Comparison of ENCODE assay signal across 9 mouse cellular contexts in genomic region chr4:49072886-49073285, GRCm38 (mm10). TPM values are rescaled to one million over a fixed set of nuclear protein-coding genes. Genes with fewer than 3 reads are reported as not detected.
DNase-seq lines count a peak whose midpoint lies in the region; ATAC-seq lines count a peak whose summit lies in the region.
"Had no signal": no experiment of that assay in that cellular context is flagged by ENCODE, and none has a peak within 500 bp of the region (broad histone marks: within the 10 kb centered on the region; RNA-seq: fewer than 3 reads in every experiment).

No protein-coding gene starts in this region.

- H3K36me3 ChIP-seq in midbrain, embryonic 16.5 days (ENCODE audit: control insufficient read depth, insufficient read depth, low read length) = no peaks in the 10 kb centered on the region
- H3K36me3 ChIP-seq: stomach, embryonic 15.5 days had no signal

- H3K4me2 ChIP-seq in midbrain, embryonic 16.5 days (ENCODE audit: low read length) = no peak overlapping the region
- H3K4me2 ChIP-seq: stomach, embryonic 15.5 days had no signal

- H3K9ac ChIP-seq in midbrain, embryonic 16.5 days (ENCODE audit: low read depth, low read length) = no peak overlapping the region
- H3K9ac ChIP-seq: stomach, embryonic 15.5 days had no signal

- ATAC-seq in granulocyte monocyte progenitor cell, adult 5-6 weeks (replicated peaks; ENCODE audit: poor library complexity, severe bottlenecking) = no peak
- ATAC-seq in midbrain, embryonic 16.5 days = no peak

- no peak overlapping the region for H3K4me3 ChIP-seq in midbrain, embryonic 16.5 days (ENCODE audit: low read depth, low read length)
- H3K4me3 ChIP-seq: stomach, embryonic 15.5 days had no signal

- DNase-seq in right cerebral cortex, adult 18-20 months = peak; percentile 69
- no peak for DNase-seq in right cerebral cortex, postnatal 25 days
- peak; percentile 84 for DNase-seq in cerebellum, adult 8-10 months
- peak; percentile 65 to 88 for DNase-seq in heart, postnatal 14 days
- peak; percentile 82 for DNase-seq in left cerebral cortex, postnatal 4 days
- no peak for DNase-seq in embryo, embryonic 9.5 days (ENCODE audit: extremely low spot score)

- no peak overlapping the region for H3K27ac ChIP-seq in midbrain, embryonic 16.5 days (ENCODE audit: low read length)
- H3K27ac ChIP-seq: stomach, embryonic 15.5 days had no signal

- H3K4me1 ChIP-seq in midbrain, embryonic 16.5 days (ENCODE audit: control insufficient read depth, insufficient read depth, low read length) = no peaks in the 10 kb centered on the region
- H3K4me1 ChIP-seq: stomach, embryonic 15.5 days had no signal

- intact Hi-C loops in heart, postnatal 14 days (cut with DNase I) = no loop called here
- intact Hi-C loops in left cerebral cortex, postnatal 4 days (cut with DNase I) = no loop called here

- H3K27me3 ChIP-seq in midbrain, embryonic 16.5 days (ENCODE audit: control insufficient read depth, insufficient read depth, low read depth, low read length) = no peaks in the 10 kb centered on the region
- H3K27me3 ChIP-seq: stomach, embryonic 15.5 days had no signal

- H3K9me3 ChIP-seq in midbrain, embryonic 16.5 days (replicated peaks; ENCODE audit: control insufficient read depth, low read length, poor library complexity, severe bottlenecking) = no peaks in the 10 kb centered on the region
- H3K9me3 ChIP-seq: stomach, embryonic 15.5 days had no signal

- WGBS in midbrain, embryonic 16.5 days = 89% methylated on average over 4 of the region's 4 CpGs

RNA-seq across cellular contexts. Expression of gene Plppr1, which starts 13.8 kb away (rescaled TPM):
- under 1 TPM; 0.07 to 0.20 TPM for total RNA-seq in heart, postnatal 14 days (2021)
- total RNA-seq in left cerebral cortex, postnatal 4 days (2021) = 10 to 100 TPM; 82.4 to 92.1 TPM
- not detected in 2 replicates for total RNA-seq in granulocyte monocyte progenitor cell, adult 5-6 weeks (2014; fragmentation: Nextera tagmentation)
- total RNA-seq in granulocyte monocyte progenitor cell, adult 5-6 weeks (2017) = not detected in 2 replicates
- 65.9 and 67.1 TPM in 2 replicates for polyA plus RNA-seq in midbrain, embryonic 16.5 days (2015; fragmentation: Nextera tagmentation; extraction: Ambion mirVana)

Comparison
In these comparisons a context has a peak if more than half of its experiments do, and no peak if none do; other contexts are left out.
1. DNase-seq: peak in right cerebral cortex, adult 18-20 months (single experiment), cerebellum, adult 8-10 months (single experiment), heart, postnatal 14 days (2 of 2) and left cerebral cortex, postnatal 4 days (single experiment); none in right cerebral cortex, postnatal 25 days (single experiment) and embryo, embryonic 9.5 days (single experiment).
2. RNA of gene Plppr1, which starts 13.8 kb away (total RNA-seq): 82.4 to 92.1 TPM in left cerebral cortex, postnatal 4 days; 0.07 to 0.20 TPM in heart, postnatal 14 days and not detected in granulocyte monocyte progenitor cell, adult 5-6 weeks; every median in the first group is over 10 times any median in the second.